Mouse (Mus musculus) liver, embryonic 11.5 days (tissue): ENCODE measurements around the gene Mid1. TPM values are rescaled to one million over a fixed set of nuclear protein-coding genes. Genes with fewer than 3 reads are reported as not detected.
A peak's percentile ranks its signal among the peaks of the same experiment; 100 is the strongest.
"Not testable (repeated sequence)": the region's sequence is repeated elsewhere in the genome, so short reads cannot be mapped to it uniquely, and the experiment has no call there.

Experiments used
- ATAC-seq: fragments of 200-750 bp; cut with Nextera tagmentation; replicated peaks from 2 replicates; pipeline ENCODE4 v1.8.0; 2017; ENCODE audit warnings: moderate number of reproducible peaks, mild to moderate bottlenecking, moderate TSS enrichment, moderate library complexity; ENCODE audit not compliant: low FRiP score
- DNase-seq: peaks from one replicate; pipeline ENCODE4 v3.0.0-alpha.2; 2017; ENCODE audit warnings: low spot score
- H3K27ac ChIP-seq: fragments of 300-500 bp; sonication (generic); 2 replicates; pipeline ENCODE4 v1.5.1; 2014; ENCODE audit warnings: mild to moderate bottlenecking, low read depth, low read length, control low read depth
- H3K27me3 ChIP-seq: fragments of 300-500 bp; sonication (generic); replicated peaks from 2 replicates; pipeline ENCODE4 v1.6.1; 2014; ENCODE audit warnings: low read length, mixed read lengths; ENCODE audit not compliant: control insufficient read depth, insufficient read depth
- H3K36me3 ChIP-seq: fragments of 300-500 bp; sonication (generic); 2 replicates; pipeline ENCODE4 v1.6.1; 2014; ENCODE audit warnings: mild to moderate bottlenecking, low read length, moderate library complexity, mixed read lengths; ENCODE audit not compliant: control insufficient read depth, insufficient read depth
- H3K4me1 ChIP-seq: fragments of 300-500 bp; sonication (generic); replicated peaks from 2 replicates; pipeline ENCODE4 v1.6.1; 2014; ENCODE audit warnings: low read length, mixed read lengths; ENCODE audit not compliant: control insufficient read depth, insufficient read depth
- H3K4me2 ChIP-seq: fragments of 300-500 bp; sonication (generic); 2 replicates; pipeline ENCODE4 v1.6.1; 2014; ENCODE audit warnings: mild to moderate bottlenecking, control low read depth, moderate library complexity
- H3K4me3 ChIP-seq: fragments of 300-500 bp; sonication (generic); 2 replicates; pipeline ENCODE4 v1.5.1; 2014; ENCODE audit warnings: low read depth, low read length, control low read depth
- H3K9ac ChIP-seq: fragments of 300-500 bp; sonication (generic); 2 replicates; pipeline ENCODE4 v1.6.1; 2014; ENCODE audit warnings: low read depth, low read length, control low read depth
- H3K9me3 ChIP-seq: fragments of 300-500 bp; sonication (generic); 2 replicates; pipeline ENCODE4 v1.6.1; 2016; ENCODE audit warnings: low read length, inconsistent platforms, mixed read lengths; ENCODE audit not compliant: control insufficient read depth
- WGBS: fragments of 180-500 bp; shearing (Covaris S2); extraction: QIAGEN DNeasy Blood & Tissue Kit; methylation state at CpG from one replicate; pipeline ENCODE4 v1.1.7; 2014; 5-methylcytosine and 5-hydroxymethylcytosine counted together
- polyA plus RNA-seq: library from polyadenylated mRNA; unstranded; fragments of >200 nt; fragmentation: Nextera tagmentation; extraction: Ambion mirVana; gene quantifications from 2 replicates; pipeline ENCODE4 v1.2.1, GENCODE M21; 2014

Gene Mid1
- polyA plus RNA-seq, 1 experiment from 2014 or later = 6.7 TPM

DNA sequence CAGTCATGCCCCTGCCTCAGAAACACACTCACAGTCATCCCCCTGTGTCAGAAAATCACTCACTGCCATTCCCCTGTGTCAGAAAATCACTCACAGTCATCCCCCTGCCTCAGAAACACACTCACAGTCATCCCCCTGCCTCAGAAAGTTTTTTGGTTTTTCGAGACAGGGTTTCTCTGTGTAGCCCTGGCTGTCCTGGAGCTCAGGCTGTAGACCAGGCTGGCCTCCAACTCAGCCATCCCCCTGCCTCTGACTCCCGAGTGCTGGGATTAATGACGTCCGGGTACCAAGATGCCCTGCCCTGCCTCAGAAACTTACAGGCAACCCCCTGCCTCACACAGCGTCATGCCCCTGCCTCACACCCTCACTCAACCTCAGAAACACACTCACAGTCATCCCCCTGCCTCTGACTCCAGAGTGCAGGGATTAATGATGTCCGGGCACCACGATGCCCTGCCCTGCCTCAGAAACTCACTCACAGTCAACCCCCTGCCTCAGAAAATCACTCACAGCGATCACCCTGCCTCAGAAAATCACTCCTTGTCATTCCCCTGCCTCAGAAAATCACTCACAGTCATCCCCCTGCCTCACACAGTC lies 308.1 kb downstream of the Mid1 start:
- not testable (repeated sequence) for H3K27ac ChIP-seq, H3K9ac ChIP-seq, ATAC-seq, H3K4me3 ChIP-seq, H3K4me2 ChIP-seq, H3K4me1 ChIP-seq, H3K27me3 ChIP-seq
- DNase-seq = peak; percentile 24
- H3K9me3 ChIP-seq = peaks cover 42% of the 10 kb centered on the region
- H3K36me3 ChIP-seq = peaks cover 25% of the 10 kb centered on the region
- 56% methylated on average over 5 of the region's 8 CpGs for WGBS

DNA sequence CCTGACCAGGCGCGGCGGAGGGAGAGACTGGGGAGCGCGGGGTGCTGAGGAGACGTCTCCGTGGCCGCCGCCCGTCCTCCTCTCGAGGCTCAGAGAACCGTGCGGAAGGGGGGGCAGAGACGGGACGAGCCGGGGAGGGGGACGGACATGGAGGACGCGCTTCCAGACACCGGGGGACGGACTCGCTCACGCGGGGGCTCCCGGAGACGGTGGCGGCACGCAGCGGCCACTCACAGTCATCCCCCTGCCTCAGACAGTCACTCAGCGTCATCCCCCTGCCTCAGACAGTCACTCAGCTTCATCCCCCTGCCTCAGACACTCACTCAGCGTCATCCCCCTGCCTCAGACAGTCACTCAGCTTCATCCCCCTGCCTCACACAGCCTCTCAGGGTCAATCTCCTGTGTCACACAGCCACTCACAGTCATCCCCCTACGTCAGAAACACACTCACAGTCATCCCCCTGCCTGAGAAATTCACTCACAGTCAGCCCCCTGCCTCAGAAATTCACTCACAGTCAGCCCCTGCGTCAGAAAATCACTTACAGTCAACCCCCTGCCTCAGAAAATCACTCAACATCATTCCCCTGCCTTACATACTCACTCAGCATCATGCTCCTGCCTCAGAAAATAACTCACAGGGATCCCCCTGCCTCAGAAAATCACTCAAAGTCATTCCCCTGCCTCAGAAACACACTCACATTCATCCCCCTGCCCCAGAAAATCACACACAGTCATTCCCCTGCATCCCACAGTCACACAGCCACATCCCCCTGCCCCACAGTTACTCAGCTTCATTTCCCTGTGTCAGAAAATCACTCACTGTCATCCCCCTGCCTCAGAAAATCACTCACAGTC lies 309.2 kb downstream of the Mid1 start:
- not testable (repeated sequence) for H3K27me3 ChIP-seq, DNase-seq, H3K4me1 ChIP-seq, ATAC-seq, H3K9ac ChIP-seq, H3K4me3 ChIP-seq, H3K4me2 ChIP-seq, H3K27ac ChIP-seq
- peaks cover 35% of the 10 kb centered on the region for H3K9me3 ChIP-seq
- peaks cover 17% of the 10 kb centered on the region for H3K36me3 ChIP-seq
- WGBS = 29% methylated on average over 3 of the region's 33 CpGs

DNA sequence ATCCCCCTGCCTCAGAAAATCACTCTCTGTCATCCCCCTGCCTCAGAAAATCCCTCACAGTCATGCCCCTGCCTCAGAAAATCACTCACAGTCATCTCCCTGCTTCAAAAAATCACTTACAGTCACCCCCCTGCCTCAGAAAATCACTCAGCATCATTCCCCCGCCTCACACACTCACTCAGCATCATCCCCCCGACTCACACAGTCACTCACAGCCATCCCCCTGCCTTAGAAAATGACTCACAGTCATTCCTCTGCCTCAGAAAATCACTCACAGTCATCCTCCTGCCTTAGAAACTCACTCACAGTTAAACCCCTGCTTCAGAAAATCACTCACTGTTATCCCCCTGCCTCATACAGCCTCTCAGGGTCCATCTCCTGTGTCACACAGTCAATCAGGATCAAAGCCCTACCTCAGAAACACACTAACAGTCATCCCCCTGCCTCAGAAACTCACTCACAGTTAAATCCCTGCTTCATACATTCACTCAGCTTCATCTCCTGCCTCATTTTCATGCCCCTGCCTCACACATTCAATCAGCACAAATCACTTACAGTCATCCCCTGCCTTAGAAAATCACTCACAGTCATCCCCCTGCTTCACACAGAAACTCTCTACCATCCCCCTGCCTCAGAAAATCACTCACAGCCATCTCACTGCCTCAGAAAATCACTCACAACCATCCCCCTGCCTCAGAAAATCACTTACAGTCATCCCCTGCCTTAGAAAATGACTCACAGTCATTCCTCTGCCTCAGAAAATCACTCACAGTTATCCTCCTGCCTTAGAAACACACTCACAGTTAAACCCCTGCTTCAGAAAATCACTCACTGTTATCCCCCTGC lies 310.1 kb downstream of the Mid1 start:
- peak; percentile 40 for DNase-seq
- ATAC-seq = not testable (repeated sequence)

DNA sequence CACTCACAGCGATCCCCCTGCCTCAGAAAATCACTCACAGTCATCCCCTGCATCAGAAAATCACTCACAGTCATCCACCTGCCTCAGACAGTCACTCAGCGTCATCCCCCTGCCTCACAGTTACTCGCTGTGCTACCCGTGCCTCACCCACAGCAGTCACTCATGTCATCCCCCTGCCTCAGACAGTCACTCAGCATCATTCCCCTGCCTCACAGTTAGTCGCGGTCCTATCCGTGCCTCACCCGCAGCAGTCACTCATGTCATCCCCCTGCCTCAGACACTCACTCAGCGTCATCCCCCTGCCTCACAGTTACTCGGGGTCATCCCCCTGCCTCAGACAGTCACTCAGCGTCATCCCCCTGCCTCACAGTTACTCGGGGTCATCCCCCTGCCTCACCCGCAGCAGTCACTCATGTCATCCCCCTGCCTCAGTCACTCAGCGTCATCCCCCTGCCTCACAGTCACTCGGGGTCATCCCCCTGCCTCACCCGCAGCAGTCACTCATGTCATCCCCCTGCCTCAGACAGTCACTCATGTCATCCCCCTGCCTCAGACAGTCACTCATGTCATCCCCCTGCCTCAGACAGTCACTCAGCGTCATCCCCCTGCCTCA lies 311.0 kb downstream of the Mid1 start:
- 40% methylated on average over 2 of the region's 17 CpGs for WGBS

More for the DNA sequence above, 310.1 kb downstream of the Mid1 start:
- H3K9ac ChIP-seq, H3K27ac ChIP-seq, H3K4me2 ChIP-seq, H3K4me3 ChIP-seq, H3K27me3 ChIP-seq, H3K4me1 ChIP-seq: not testable (repeated sequence)
- Histone ChIP-seq H3K36me3 (peaks cover 11% of the 10 kb centered on the region), H3K9me3 (peaks cover 27% of the 10 kb centered on the region)
- 36% methylated on average over 2 of the region's 2 CpGs for WGBS

DNA sequence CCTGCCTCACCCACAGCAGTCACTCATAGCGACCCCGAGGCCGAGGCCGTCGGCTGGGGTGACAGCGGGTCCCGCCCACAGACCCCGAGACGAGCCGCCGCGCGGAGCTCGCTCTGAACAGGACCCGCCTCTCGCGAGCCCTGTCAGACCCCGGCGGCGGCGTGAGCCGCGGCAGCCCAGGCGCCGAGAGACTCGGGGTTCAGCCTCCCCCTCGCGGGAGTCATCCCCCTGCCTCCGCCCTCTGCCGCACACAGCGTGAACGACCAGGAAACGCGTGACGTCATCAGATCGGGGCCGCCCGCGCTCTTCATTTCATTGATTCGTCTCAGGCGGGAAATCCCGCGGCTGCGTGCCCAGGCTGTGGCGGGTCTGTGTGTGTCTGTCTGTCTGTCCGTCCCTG lies 311.9 kb downstream of the Mid1 start:
- peaks cover 27% of the 10 kb centered on the region for H3K9me3 ChIP-seq
- H3K36me3 ChIP-seq, DNase-seq, H3K4me3 ChIP-seq, H3K4me1 ChIP-seq, H3K9ac ChIP-seq, H3K27ac ChIP-seq, H3K27me3 ChIP-seq, ATAC-seq: not testable (repeated sequence)
- H3K4me2 ChIP-seq = peak overlapping the region; percentile 82
- no CpG with 5 or more reads among the region's 46 CpGs for WGBS

More for the DNA sequence above, 311.0 kb downstream of the Mid1 start:
- peaks cover 26% of the 10 kb centered on the region for H3K9me3 ChIP-seq
- H3K9ac ChIP-seq, H3K27ac ChIP-seq, H3K4me1 ChIP-seq, ATAC-seq, H3K4me2 ChIP-seq, H3K4me3 ChIP-seq, H3K36me3 ChIP-seq, H3K27me3 ChIP-seq: not testable (repeated sequence)
- DNase-seq = peak; percentile 24

DNA sequence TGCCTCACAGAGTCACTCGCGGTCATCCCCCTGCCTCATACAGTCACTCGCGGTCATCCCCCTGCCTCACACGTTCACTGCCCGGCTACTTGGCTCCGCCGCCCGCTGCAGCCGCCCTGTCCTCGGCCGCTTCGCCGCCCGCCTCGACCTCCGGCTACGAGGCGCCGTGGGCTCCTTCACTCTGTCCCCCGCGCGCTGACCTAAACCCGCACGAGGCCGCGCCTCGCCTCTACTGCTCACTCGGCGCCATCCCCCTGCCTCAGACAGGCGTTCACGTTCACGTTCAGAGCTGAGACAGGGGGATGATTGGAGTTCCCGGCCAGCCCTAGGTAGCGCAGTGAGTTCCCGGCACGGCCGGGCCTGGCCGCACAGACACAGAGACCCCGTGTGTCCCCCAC lies 312.5 kb downstream of the Mid1 start:
- Histone ChIP-seq H3K9ac (peak overlapping the region; percentile 48; the same call in 1 of the 2 replicates), H3K9me3 (peaks cover 23% of the 10 kb centered on the region), H3K27ac (peak overlapping the region; percentile 32; the same call in 1 of the 2 replicates), H3K4me3 (peak overlapping the region; percentile 48), H3K4me2 (peak overlapping the region; percentile 82)
- DNase-seq, H3K27me3 ChIP-seq, H3K4me1 ChIP-seq, H3K36me3 ChIP-seq, ATAC-seq: not testable (repeated sequence)
- 37% methylated on average over 40 of the region's 40 CpGs for WGBS

DNA sequence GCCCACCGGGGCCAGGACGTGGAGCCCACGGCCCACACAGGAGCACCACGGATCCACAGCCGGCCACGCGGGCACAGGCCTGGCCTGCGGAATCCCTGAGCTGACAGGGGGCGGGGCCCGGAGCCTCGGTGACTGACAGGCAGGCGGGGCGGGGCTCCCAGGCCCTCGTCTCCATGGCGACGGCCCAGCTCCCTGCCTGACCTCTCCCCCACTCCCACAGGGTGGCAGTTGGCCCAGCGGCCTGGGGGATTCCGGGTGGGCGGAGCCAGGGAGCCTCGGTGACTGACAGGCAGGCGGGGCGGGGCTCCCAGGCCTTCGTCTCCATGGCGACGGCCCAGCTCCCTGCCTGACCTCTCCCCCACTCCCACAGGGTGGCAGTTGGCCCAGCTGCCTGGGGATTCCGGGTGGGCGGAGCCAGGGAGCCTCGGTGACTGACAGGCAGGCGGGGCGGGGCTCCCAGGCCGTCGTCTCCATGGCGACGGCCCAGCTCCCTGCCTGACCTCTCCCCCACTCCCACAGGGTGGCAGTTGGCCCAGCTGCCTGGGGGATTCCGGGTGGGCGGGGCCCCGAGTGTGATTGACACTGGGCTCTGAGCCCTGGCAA lies 313.0 kb downstream of the Mid1 start:
- H3K4me1 ChIP-seq, H3K27ac ChIP-seq, H3K36me3 ChIP-seq, H3K27me3 ChIP-seq: not testable (repeated sequence)
- H3K9ac ChIP-seq = peak overlapping the region; percentile 48; the same call in 1 of the 2 replicates
- H3K4me3 ChIP-seq = peak overlapping the region; percentile 48
- DNase-seq (peak; percentile 43), ATAC-seq (peak; percentile 88)
- peaks cover 19% of the 10 kb centered on the region for H3K9me3 ChIP-seq
- H3K4me2 ChIP-seq = peak overlapping the region; percentile 82
- WGBS = 26% methylated on average over 17 of the region's 37 CpGs
